9 mouse cellular contexts compared by ENCODE assay signal in the genomic region with DNA sequence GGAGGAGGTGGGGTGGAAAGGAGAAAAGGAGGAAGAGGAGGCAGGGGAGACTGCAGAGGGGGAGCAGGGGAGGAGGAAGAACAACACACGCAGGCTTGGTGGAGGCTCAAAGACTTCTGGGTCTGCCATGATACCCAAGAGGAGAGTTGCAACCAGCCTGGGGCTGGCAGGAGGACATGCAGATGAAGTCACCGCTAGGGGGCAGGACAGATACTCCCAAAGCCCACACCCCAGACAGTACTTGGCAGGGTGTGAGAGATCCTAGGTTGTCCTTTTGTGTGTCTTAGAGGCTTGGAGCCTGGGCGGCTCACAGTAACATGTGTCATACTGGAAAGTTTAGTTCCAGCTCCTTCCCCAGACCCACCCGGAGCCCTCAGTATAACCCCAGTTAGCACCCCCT. TPM values are rescaled to one million over a fixed set of nuclear protein-coding genes. Genes with fewer than 3 reads are reported as not detected.
DNase-seq lines count a peak whose midpoint lies in the region; ATAC-seq and TF ChIP-seq lines count a peak whose summit lies in the region.
"Had no signal": no experiment of that assay in that cellular context is flagged by ENCODE, and none has a peak within 500 bp of the region (broad histone marks: within the 10 kb centered on the region; RNA-seq: fewer than 3 reads in every experiment).

No protein-coding gene starts in this region.

- no peak overlapping the region for H3K27ac ChIP-seq in kidney, embryonic 16.5 days (ENCODE audit: low read length)

- H3K4me1 ChIP-seq in kidney, embryonic 16.5 days (ENCODE audit: insufficient read depth, low read length): no peaks in the 10 kb centered on the region
- H3K4me1 ChIP-seq in E14TG2a.4 (replicated peaks; ENCODE audit: low read depth, low read length): no peaks in the 10 kb centered on the region

- H3K9me3 ChIP-seq in kidney, embryonic 16.5 days (ENCODE audit: low read length): no peaks in the 10 kb centered on the region
- 0 out of 2 replicates have a peak, but pooled peaks cover 3% of the 10 kb centered on the region for H3K9me3 ChIP-seq in E14TG2a.4 (ENCODE audit: low read length)

- intact Hi-C loops in heart, postnatal 36 days (cut with DNase I): no loop called here

- peak; percentile 41 for TF ChIP-seq CTCF in E14TG2a.4 (conservative IDR thresholded peaks at IDR 0.05; ENCODE audit: low read length)
- peak; percentile 49; the same call in 1 of the 2 replicates for TF ChIP-seq CTCF in brain, embryonic 14.5 days (IDR thresholded peaks at IDR 0.05; ENCODE audit: borderline replicate concordance, extremely low read depth, insufficient read depth, insufficient read length)

- no peak for TF ChIP-seq POLR2A in brain, embryonic 14.5 days (IDR thresholded peaks at IDR 0.05; ENCODE audit: borderline replicate concordance, extremely low read depth, insufficient read depth, insufficient read length, poor library complexity, severe bottlenecking)

- peak; percentile 35 for DNase-seq in kidney, adult 11 months
- peak; percentile 37 for DNase-seq in brain, embryonic 14.5 days (ENCODE audit: low read depth)
- DNase-seq in kidney, postnatal 4 days: peak; percentile 55 to 59
- no peak for DNase-seq in heart, postnatal 36 days
- no peak for DNase-seq in frontal cortex, adult 2 months (ENCODE audit: extremely low spot score in 1 of 2, low spot score in 1 of 2)

- no peak overlapping the region for H3K4me3 ChIP-seq in kidney, embryonic 16.5 days (ENCODE audit: low read length)
- no peak overlapping the region for H3K4me3 ChIP-seq in E14TG2a.4 (replicated peaks; ENCODE audit: low read length)

- no peak overlapping the region for H3K4me2 ChIP-seq in kidney, embryonic 16.5 days (replicated peaks; ENCODE audit: low read depth, low read length)

- no peaks in the 10 kb centered on the region for H3K36me3 ChIP-seq in kidney, embryonic 16.5 days (ENCODE audit: insufficient read depth, low read length)
- no peaks in the 10 kb centered on the region for H3K36me3 ChIP-seq in E14TG2a.4 (ENCODE audit: insufficient read depth, low read length)

- WGBS in kidney, embryonic 16.5 days: 55% methylated on average over 4 of the region's 4 CpGs

- H3K27me3 ChIP-seq in kidney, embryonic 16.5 days (ENCODE audit: insufficient read depth, low read length): no peaks in the 10 kb centered on the region
- 0 out of 2 replicates have a peak, but pooled peaks cover 2% of the 10 kb centered on the region for H3K27me3 ChIP-seq in E14TG2a.4 (ENCODE audit: insufficient read depth, low read length)

- no peak for ATAC-seq in kidney, embryonic 16.5 days (ENCODE audit: low FRiP score, low TSS enrichment)
- no peak for ATAC-seq in inflammation-experienced regulatory T-cells, adult 6 months

- H3K9ac ChIP-seq in kidney, embryonic 16.5 days (replicated peaks; ENCODE audit: low read length): no peak overlapping the region

RNA-seq across cellular contexts. Expression of a gene that starts 5.0 kb away (rescaled TPM):
- not detected in 2 replicates for polyA plus RNA-seq in kidney, embryonic 16.5 days (2015; fragmentation: Nextera tagmentation; extraction: Ambion mirVana)
- not detected in 2 replicates for polyA plus RNA-seq in brain, embryonic 14.5 days (2012; rRNA removed)
- polyA plus RNA-seq in inflammation-experienced regulatory T-cells, adult 6 months (2017; shearing (Covaris generic)): not detected
- not detected for total RNA-seq in heart, postnatal 36 days (2021)
- polyA plus RNA-seq in frontal cortex, adult 2 months (2012; rRNA removed): not detected in 2 replicates
- polyA plus RNA-seq: lung, embryonic 16.5 days had no signal

RNA-seq across cellular contexts. Expression of a gene that starts 21.9 kb away (rescaled TPM):
- not detected in 2 replicates for polyA plus RNA-seq in kidney, embryonic 16.5 days (2015; fragmentation: Nextera tagmentation; extraction: Ambion mirVana)
- not detected in 2 replicates for polyA plus RNA-seq in brain, embryonic 14.5 days (2012; rRNA removed)
- not detected for polyA plus RNA-seq in inflammation-experienced regulatory T-cells, adult 6 months (2017; shearing (Covaris generic))
- not detected for total RNA-seq in heart, postnatal 36 days (2021)
- polyA plus RNA-seq in frontal cortex, adult 2 months (2012; rRNA removed): not detected in 2 replicates
- polyA plus RNA-seq: lung, embryonic 16.5 days had no signal

RNA-seq across cellular contexts. Expression of a gene that starts 38.0 kb away (rescaled TPM):
- polyA plus RNA-seq in kidney, embryonic 16.5 days (2015; fragmentation: Nextera tagmentation; extraction: Ambion mirVana): not detected in 2 replicates
- polyA plus RNA-seq in brain, embryonic 14.5 days (2012; rRNA removed): not detected in 2 replicates
- not detected for polyA plus RNA-seq in inflammation-experienced regulatory T-cells, adult 6 months (2017; shearing (Covaris generic))
- total RNA-seq in heart, postnatal 36 days (2021): not detected
- polyA plus RNA-seq in frontal cortex, adult 2 months (2012; rRNA removed): not detected in 2 replicates
- polyA plus RNA-seq: lung, embryonic 16.5 days had no signal

RNA-seq across cellular contexts. Expression of a gene that starts 47.3 kb away (rescaled TPM):
- not detected in 2 replicates for polyA plus RNA-seq in kidney, embryonic 16.5 days (2015; fragmentation: Nextera tagmentation; extraction: Ambion mirVana)
- not detected in 2 replicates for polyA plus RNA-seq in brain, embryonic 14.5 days (2012; rRNA removed)
- polyA plus RNA-seq in inflammation-experienced regulatory T-cells, adult 6 months (2017; shearing (Covaris generic)): 1 to 10 TPM in 2 of 3 experiments, not detected in 1; 1.5 to 2.8 TPM
- total RNA-seq in heart, postnatal 36 days (2021): not detected
- not detected in 2 replicates for polyA plus RNA-seq in frontal cortex, adult 2 months (2012; rRNA removed)
- polyA plus RNA-seq: lung, embryonic 16.5 days had no signal

RNA-seq across cellular contexts. Expression of a gene that starts 47.6 kb away (rescaled TPM):
- not detected in 2 replicates for polyA plus RNA-seq in kidney, embryonic 16.5 days (2015; fragmentation: Nextera tagmentation; extraction: Ambion mirVana)
- polyA plus RNA-seq in brain, embryonic 14.5 days (2012; rRNA removed): 0.39 and 0.93 TPM in 2 replicates
- not detected for polyA plus RNA-seq in inflammation-experienced regulatory T-cells, adult 6 months (2017; shearing (Covaris generic))
- total RNA-seq in heart, postnatal 36 days (2021): not detected
- polyA plus RNA-seq in frontal cortex, adult 2 months (2012; rRNA removed): not detected in 2 replicates
- polyA plus RNA-seq: lung, embryonic 16.5 days had no signal

Comparison
In these comparisons a context has a peak if more than half of its experiments do, and no peak if none do; other contexts are left out.
1. DNase-seq: peak in kidney, adult 11 months (single experiment), brain, embryonic 14.5 days (single experiment) and kidney, postnatal 4 days (2 of 2); none in heart, postnatal 36 days (0 of 2) and frontal cortex, adult 2 months (0 of 2).